Mouse (Mus musculus): ENCODE data around the gene Itprid2.

- TF ChIP-seq CTCF (IDR thresholded peaks at IDR 0.05; ENCODE audit: low read depth, low read length) = no peak
- TF ChIP-seq POLR2A (IDR thresholded peaks at IDR 0.05; ENCODE audit: extremely low read depth, insufficient read depth, low read length) = no peak
Measured at GRCm38 (mm10) chr2:79647728-79648127, 12.6 kb downstream of the Itprid2 start.

Data from liver, adult 2 months (tissue).